Mouse (Mus musculus): ENCODE measurements around the gene Ints14. TPM values are rescaled to one million over a fixed set of nuclear protein-coding genes. Genes with fewer than 3 reads are reported as not detected.

Ints14 gene
- 29.8 TPM for polyA plus RNA-seq (2017; shearing (Covaris generic))

DNA sequence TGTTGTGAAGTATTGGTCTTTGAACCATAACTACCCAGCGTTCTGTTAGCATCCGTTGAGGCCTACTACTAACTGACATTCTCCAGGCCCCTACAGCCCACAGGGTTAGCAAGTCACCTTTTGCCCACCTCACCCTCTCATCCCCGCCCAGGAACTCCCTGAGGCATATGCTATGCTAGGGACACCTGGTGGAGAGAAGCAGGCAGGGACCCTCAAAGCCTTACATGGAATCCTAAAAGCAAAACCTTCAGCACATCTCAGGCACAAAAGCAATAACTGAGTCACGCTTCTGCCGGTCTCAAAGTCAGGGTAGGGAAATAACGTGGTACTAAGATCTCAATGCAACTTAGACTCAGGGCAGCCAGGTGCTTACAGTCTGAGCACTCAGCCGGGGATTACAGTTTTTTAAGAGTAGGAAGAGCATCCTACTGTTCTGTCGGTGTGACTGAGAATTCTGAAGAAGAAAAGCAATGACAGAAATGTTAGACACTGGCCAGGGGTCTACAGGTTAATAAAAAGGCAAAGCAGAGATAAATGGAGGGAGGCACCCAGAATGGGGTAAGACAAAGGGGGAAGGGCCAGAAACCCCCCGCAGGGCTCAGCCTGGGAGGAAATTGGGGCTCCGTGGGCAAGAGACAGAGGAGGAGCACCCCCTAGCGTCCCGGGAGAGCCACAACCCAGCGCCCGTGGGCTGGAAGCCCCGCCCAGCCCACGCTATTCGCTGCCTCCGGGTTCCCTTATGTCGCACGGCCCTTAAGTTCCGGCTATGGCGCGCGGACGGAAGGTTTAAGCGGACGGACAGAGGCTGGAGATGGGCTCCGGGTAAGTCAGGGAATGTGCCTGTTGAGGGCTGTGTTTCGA, at the start of gene Ints14:
TSS of gene Ints14 (plus strand) at position 789 of the 861 bp plus-strand sequence.

DNA sequence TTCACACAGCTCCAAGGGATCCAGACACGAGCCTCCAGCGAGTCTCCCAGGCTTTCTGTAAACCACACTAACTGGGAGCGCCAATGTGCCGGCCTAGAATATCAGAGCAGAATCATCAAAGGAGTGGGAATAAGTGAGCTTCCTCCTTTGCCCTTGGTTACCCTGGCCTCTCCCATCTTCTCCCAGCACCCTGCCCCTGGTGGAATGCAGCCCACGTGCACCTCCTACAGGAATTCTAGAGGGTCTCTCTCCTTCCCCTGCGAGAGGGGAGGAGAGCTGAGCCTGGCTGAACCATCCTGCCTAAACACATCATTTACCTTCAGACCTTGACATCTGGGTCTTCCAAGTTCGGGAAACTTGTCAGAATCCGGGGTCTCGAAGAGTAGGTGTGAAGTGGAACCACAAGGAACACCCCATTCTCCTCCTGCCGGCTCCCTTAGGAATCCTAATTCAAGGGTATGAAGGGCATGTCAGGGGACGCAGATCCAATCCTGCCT, 9.5 kb upstream of the Ints14 start, which contains the start of gene Slc24a1:
TSS of gene Slc24a1 (minus strand) at position 447 of the 497 bp plus-strand sequence.

DNA sequence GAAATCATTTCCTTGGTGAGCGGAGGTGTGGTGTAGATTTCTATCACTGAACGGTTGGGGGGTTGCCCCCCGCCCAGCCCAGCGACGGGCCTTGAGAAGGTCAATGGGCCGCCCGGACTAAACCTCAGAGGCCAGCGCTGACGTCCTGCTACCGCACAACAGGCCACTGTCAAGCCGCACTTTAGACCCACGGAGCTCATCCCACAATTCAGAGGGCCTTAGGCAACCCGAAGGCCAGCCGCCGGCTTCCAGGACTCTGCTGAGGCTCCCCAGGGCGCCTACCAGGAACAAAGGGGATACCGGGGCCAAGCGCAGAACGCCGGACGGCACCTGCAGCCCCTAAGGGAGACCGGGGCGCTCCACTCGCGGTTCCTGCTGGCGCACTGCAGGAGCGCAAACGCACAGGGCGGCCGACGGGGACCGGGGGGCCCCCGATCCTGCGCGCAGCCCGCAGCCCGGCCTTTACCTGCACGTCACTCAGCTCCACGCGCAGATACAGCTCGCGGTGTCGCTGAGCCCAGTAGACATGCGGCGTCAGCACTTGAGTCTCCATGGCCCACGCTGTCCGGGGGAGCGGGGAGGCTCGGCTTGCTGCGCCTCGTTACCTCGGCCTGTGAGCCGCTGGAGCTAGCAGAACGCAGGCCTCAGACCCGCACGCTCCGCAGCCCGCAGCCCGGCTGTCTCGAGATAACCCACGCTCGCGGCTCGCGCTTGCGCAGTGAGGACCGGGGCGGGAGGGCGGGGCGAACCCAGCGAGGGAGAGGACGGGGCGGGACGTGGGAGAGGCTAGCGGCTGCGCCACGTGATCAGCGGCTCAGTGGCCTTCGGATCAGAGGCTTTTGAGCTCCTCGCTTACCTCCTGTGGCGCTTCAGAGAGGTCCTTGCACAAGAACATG, 60.5 kb downstream of the Ints14 start, which contains the start of gene Hacd3:
TSS of gene Hacd3 (minus strand) at position 703 of the 896 bp plus-strand sequence.

DNA sequence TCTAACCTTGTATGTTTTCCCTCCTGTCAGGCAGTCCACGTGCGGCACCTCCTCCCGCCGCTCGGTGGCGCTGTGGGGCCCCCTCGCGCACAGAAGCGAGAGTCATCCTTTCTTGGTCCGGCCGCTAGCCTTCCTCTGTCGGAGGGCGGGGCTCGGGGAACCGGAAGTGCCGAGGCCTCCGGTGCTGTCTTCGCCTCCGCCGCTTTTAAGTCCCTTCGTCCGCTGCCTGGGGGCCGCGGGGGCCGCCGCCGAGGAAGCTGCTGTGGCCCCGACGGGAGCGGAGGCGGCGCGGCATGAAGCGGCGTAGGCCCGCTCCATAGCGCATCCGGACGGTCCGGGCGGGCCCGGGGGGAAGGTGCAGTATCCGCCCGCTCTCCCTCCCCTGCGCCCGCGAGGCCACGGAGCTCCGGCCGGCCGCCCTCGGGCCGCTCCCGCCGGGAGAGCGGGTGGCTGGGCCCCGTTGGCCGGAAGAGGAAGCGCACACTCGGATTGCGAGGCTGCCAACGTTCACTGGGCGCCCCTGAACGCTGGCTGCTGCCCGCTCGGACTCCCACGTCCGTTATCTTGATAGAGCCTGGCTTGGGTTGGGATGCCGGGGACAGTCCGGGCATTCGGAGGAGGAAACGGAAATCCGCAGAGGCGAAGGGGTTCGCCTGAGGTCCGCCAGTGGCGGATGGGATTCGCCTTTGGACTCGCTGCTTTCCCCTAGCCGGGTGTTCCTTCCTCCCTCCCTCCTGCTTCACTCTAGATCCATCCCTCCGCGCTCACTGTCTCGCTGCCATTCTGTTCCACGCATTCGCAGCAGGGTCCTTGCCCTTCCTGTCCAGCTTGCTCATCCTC, 71.8 kb downstream of the Ints14 start, which contains the start of gene Dpp8:
TSS of gene Dpp8 (plus strand) at position 146 of the 840 bp plus-strand sequence.

Other genes with a start within 250 kb of the Ints14 start
- 264 TPM for gene Rab11a, start 223.1 kb upstream of the Ints14 start, polyA plus RNA-seq (2017; shearing (Covaris generic))
- 292 TPM for gene Dennd4a, start 149.6 kb upstream of the Ints14 start, polyA plus RNA-seq (2017; shearing (Covaris generic))
- 0.30 TPM for gene Slc24a1, start 9.3 kb upstream of the Ints14 start, polyA plus RNA-seq (2017; shearing (Covaris generic))
- gene Hacd3, start 60.8 kb downstream of the Ints14 start, polyA plus RNA-seq (2017; shearing (Covaris generic)) = 150 TPM
- gene Dpp8, start 71.5 kb downstream of the Ints14 start, polyA plus RNA-seq (2017; shearing (Covaris generic)) = 57.1 TPM
- 0.07 TPM for gene Igdcc4, start 140.6 kb downstream of the Ints14 start, polyA plus RNA-seq (2017; shearing (Covaris generic))
- gene Igdcc3, start 180.3 kb downstream of the Ints14 start, polyA plus RNA-seq (2017; shearing (Covaris generic)) = not detected
- 10.1 TPM for gene Parp16, start 234.4 kb downstream of the Ints14 start, polyA plus RNA-seq (2017; shearing (Covaris generic))

Measured in effector memory CD4-positive, alpha-beta T cell, adult 5 months (primary cell).